Mouse (Mus musculus): ENCODE measurements at regions not wholly inside any gene's neighbourhood (a gene's known extent, or its start where the extent isn't known, plus 50 kb on each side); places are given as distances from the start of the nearest gene placed in this dataset.

GRCm38 (mm10) chr1:90441134-90441868, 161.5 kb upstream of the Cops8 start:
- Histone ChIP-seq H3K27ac (ENCODE audit: insufficient read depth, low read depth, low read length) (no peak overlapping the region), H3K36me3 (ENCODE audit: control insufficient read depth, insufficient read depth, low read length) (no peaks in the 10 kb centered on the region), H3K27me3 (replicated peaks; ENCODE audit: control insufficient read depth, insufficient read depth, low read length) (no peaks in the 10 kb centered on the region), H3K4me3 (ENCODE audit: insufficient read depth, low read depth, low read length) (no peak overlapping the region), H3K4me1 (ENCODE audit: control insufficient read depth, insufficient read depth, low read length) (no peaks in the 10 kb centered on the region; the same call in 1 of the 2 replicates)
- TF ChIP-seq POLR2A (IDR thresholded peaks at IDR 0.05; ENCODE audit: low read depth, low read length): no peak
- TF ChIP-seq CTCF (conservative IDR thresholded peaks at IDR 0.05; ENCODE audit: insufficient read depth, insufficient read length, low read depth, low read length): no peak
- no peak for DNase-seq
- 36% methylated on average over 10 of the region's 10 CpGs for WGBS

GRCm38 (mm10) chr1:90442250-90443240, 160.2 kb upstream of the Cops8 start:
- no peaks in the 10 kb centered on the region for H3K27me3 ChIP-seq (replicated peaks; ENCODE audit: control insufficient read depth, insufficient read depth, low read length)
- H3K27ac ChIP-seq (ENCODE audit: insufficient read depth, low read depth, low read length): no peak overlapping the region
- DNase-seq: peak; percentile 14
- no peaks in the 10 kb centered on the region; the same call in 1 of the 2 replicates for H3K4me1 ChIP-seq (ENCODE audit: control insufficient read depth, insufficient read depth, low read length)
- H3K36me3 ChIP-seq (ENCODE audit: control insufficient read depth, insufficient read depth, low read length): no peaks in the 10 kb centered on the region
- no peak overlapping the region for H3K4me3 ChIP-seq (ENCODE audit: insufficient read depth, low read depth, low read length)
- 62% methylated on average over 19 of the region's 19 CpGs for WGBS
- TF ChIP-seq POLR2A (IDR thresholded peaks at IDR 0.05; ENCODE audit: low read depth, low read length): no peak
- TF ChIP-seq CTCF (conservative IDR thresholded peaks at IDR 0.05; ENCODE audit: insufficient read depth, insufficient read length, low read depth, low read length): no peak

GRCm38 (mm10) chr1:90449571-90450226, 153.1 kb upstream of the Cops8 start:
- Histone ChIP-seq H3K27ac (ENCODE audit: insufficient read depth, low read depth, low read length) (no peak overlapping the region), H3K36me3 (ENCODE audit: control insufficient read depth, insufficient read depth, low read length) (no peaks in the 10 kb centered on the region), H3K27me3 (replicated peaks; ENCODE audit: control insufficient read depth, insufficient read depth, low read length) (no peaks in the 10 kb centered on the region), H3K4me3 (ENCODE audit: insufficient read depth, low read depth, low read length) (no peak overlapping the region), H3K4me1 (ENCODE audit: control insufficient read depth, insufficient read depth, low read length) (no peaks in the 10 kb centered on the region; the same call in 1 of the 2 replicates)
- TF ChIP-seq POLR2A (IDR thresholded peaks at IDR 0.05; ENCODE audit: low read depth, low read length) (no peak), CTCF (conservative IDR thresholded peaks at IDR 0.05; ENCODE audit: insufficient read depth, insufficient read length, low read depth, low read length) (no peak)
- peak; percentile 37 for DNase-seq
- WGBS: 39% methylated on average over 7 of the region's 7 CpGs

GRCm38 (mm10) chr1:90451942-90452557, 150.7 kb upstream of the Cops8 start:
- no peak overlapping the region for H3K4me3 ChIP-seq (ENCODE audit: insufficient read depth, low read depth, low read length)
- DNase-seq: no peak
- TF ChIP-seq POLR2A (IDR thresholded peaks at IDR 0.05; ENCODE audit: low read depth, low read length) (no peak), CTCF (conservative IDR thresholded peaks at IDR 0.05; ENCODE audit: insufficient read depth, insufficient read length, low read depth, low read length) (no peak)
- no peaks in the 10 kb centered on the region; the same call in 1 of the 2 replicates for H3K4me1 ChIP-seq (ENCODE audit: control insufficient read depth, insufficient read depth, low read length)
- H3K27ac ChIP-seq (ENCODE audit: insufficient read depth, low read depth, low read length): no peak overlapping the region
- H3K27me3 ChIP-seq (replicated peaks; ENCODE audit: control insufficient read depth, insufficient read depth, low read length): no peaks in the 10 kb centered on the region
- 47% methylated on average over 6 of the region's 6 CpGs for WGBS
- H3K36me3 ChIP-seq (ENCODE audit: control insufficient read depth, insufficient read depth, low read length): no peaks in the 10 kb centered on the region

GRCm38 (mm10) chr1:90454263-90454662, 148.5 kb upstream of the Cops8 start:
- no peak for DNase-seq
- Histone ChIP-seq H3K27ac (ENCODE audit: insufficient read depth, low read depth, low read length) (no peak overlapping the region), H3K4me3 (ENCODE audit: insufficient read depth, low read depth, low read length) (no peak overlapping the region), H3K27me3 (replicated peaks; ENCODE audit: control insufficient read depth, insufficient read depth, low read length) (no peaks in the 10 kb centered on the region), H3K36me3 (ENCODE audit: control insufficient read depth, insufficient read depth, low read length) (no peaks in the 10 kb centered on the region), H3K4me1 (ENCODE audit: control insufficient read depth, insufficient read depth, low read length) (no peaks in the 10 kb centered on the region; the same call in 1 of the 2 replicates)
- TF ChIP-seq POLR2A (IDR thresholded peaks at IDR 0.05; ENCODE audit: low read depth, low read length) (no peak), CTCF (conservative IDR thresholded peaks at IDR 0.05; ENCODE audit: insufficient read depth, insufficient read length, low read depth, low read length) (no peak)
- 70% methylated on average over 7 of the region's 7 CpGs for WGBS

GRCm38 (mm10) chr1:90457396-90457795, 145.4 kb upstream of the Cops8 start:
- no peaks in the 10 kb centered on the region for H3K27me3 ChIP-seq (replicated peaks; ENCODE audit: control insufficient read depth, insufficient read depth, low read length)
- TF ChIP-seq POLR2A (IDR thresholded peaks at IDR 0.05; ENCODE audit: low read depth, low read length) (no peak), CTCF (conservative IDR thresholded peaks at IDR 0.05; ENCODE audit: insufficient read depth, insufficient read length, low read depth, low read length) (no peak)
- no peak for DNase-seq

More at GRCm38 (mm10) chr1:90457396-90457795, 145.4 kb upstream of the Cops8 start:
- 65% methylated on average over 9 of the region's 9 CpGs for WGBS
- no peak overlapping the region for H3K27ac ChIP-seq (ENCODE audit: insufficient read depth, low read depth, low read length)
- no peaks in the 10 kb centered on the region for H3K36me3 ChIP-seq (ENCODE audit: control insufficient read depth, insufficient read depth, low read length)
- H3K4me3 ChIP-seq (ENCODE audit: insufficient read depth, low read depth, low read length): no peak overlapping the region
- H3K4me1 ChIP-seq (ENCODE audit: control insufficient read depth, insufficient read depth, low read length): no peaks in the 10 kb centered on the region

All from kidney, adult 2 months (tissue).